Mouse (Mus musculus) liver, embryonic 18 days (tissue): Measurements from ENCODE around the gene Ptgfr. TPM values are rescaled to one million over a fixed set of nuclear protein-coding genes. Genes with fewer than 3 reads are reported as not detected.

Experiments used
- polyA plus RNA-seq: library from polyadenylated mRNA; depleted of rRNA; stranded (reverse); fragments of >200 nt; gene quantifications from 2 replicates; pipeline ENCODE4 v1.2.3, GENCODE M21; 2012; rRNA removed

Ptgfr gene
- polyA plus RNA-seq = 0.08 and 0.17 TPM in 2 replicates

DNA sequence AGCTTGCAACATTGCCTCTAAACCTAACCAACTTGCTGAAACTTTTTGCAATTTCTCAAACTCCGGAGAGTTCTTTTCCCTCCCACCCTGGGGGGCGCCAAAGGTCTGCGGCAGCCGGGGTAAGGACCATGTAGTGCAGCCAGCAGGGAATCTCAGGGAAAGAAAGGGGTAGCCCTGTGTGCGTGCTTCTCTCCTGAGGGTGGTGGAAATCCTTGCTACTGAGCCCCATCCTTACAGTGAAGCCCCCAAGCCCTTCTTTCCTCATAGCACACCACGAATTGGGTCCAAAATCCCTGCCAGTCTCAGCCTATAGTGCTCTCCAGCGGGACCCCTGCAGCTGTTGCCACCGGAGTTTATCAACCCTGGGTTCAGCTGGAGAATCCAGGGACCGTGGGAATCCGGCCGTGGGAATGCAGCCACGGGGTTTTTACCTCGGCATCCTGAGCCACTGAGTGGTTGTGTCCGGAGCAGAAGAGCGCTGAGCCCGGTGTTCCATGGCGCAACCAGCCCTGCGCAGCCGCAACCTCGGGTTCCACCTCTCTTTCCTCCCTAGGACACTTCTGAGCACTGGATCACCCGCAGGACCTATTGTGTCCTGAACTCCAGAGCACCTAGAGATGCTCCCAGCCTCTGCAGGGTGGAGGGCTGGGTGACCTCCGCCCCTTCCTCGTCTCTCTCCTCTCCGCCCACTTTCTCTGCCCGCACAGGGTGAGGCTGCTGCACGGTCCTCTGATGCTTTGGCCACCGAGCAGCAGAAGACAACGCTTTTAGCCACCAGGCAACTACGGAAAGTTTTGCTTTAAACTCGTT, at the start of gene Ptgfr:
TSS of gene Ptgfr (minus strand) at position 760 of the 810 bp plus-strand sequence.

DNA sequence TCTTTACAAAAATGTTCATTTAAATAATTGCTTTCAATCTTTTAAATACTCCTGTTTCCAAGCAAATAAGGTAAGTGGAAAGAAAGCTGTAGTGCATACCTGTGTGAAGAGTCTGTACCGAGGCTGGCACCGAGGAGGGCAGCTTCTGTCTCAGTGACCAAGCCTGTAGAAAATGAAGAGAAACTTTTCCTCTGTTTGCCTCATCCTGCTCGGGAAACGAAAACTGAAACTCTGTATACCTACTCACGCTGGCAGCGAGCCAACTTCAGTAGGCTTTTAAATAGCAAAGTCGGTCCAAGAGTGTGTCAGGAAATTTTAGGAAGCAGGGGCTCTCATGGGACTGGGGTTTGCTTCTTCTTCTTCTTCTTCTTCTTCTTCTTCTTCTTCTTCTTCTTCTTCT, 87.7 kb downstream of the Ptgfr start, which contains the start of gene Ifi44:
TSS of gene Ifi44 (minus strand) at position 224 of the 400 bp plus-strand sequence.

Other genes starting within 250 kb of the Ptgfr start
- 3.2 and 4.7 TPM in 2 replicates for gene Ifi44, start 87.7 kb downstream of the Ptgfr start, polyA plus RNA-seq
- not detected in 2 replicates for gene Ifi44l, start 74.7 kb downstream of the Ptgfr start, polyA plus RNA-seq